Mouse (Mus musculus) fibroblast of lung, adult 2 months (primary cell): ENCODE measurements around the gene Ninl.
"Not testable (repeated sequence)": the region's sequence is repeated elsewhere in the genome, so short reads cannot be mapped to it uniquely, and the experiment has no call there.

Source experiments
- DNase-seq: peaks from one replicate; pipeline ENCODE4 v3.0.0-alpha.2; 2011; ENCODE audit warnings: low read depth

Gene Ninl

DNA sequence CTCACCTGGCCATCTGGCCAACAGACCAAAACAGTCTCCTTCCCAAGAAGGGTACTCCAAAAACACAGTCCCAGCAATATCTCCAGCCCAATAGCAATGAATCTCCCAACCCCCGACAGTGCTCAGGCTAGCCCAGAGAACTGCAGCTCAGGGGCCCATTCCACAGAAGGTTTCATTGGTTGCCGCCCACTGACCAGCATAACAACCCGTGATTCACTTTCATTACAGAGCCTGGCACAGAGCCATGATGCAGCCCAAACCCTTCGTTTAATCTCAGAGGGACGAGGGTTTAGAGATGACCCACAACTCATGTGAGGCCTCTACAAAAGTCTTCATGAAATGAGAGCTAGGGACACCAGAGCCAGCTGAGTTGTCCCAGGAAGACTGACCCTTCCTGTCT lies 90.4 kb downstream of the Ninl start:
- no peak for DNase-seq

GRCm38 (mm10) chr2:150947880-150948611 lies 91.1 kb downstream of the Ninl start:
- DNase-seq, result not testable (repeated sequence)

- DNase-seq, result not testable (repeated sequence)
Measured at GRCm38 (mm10) chr2:150947341-150947740, 91.8 kb downstream of the Ninl start.

DNA sequence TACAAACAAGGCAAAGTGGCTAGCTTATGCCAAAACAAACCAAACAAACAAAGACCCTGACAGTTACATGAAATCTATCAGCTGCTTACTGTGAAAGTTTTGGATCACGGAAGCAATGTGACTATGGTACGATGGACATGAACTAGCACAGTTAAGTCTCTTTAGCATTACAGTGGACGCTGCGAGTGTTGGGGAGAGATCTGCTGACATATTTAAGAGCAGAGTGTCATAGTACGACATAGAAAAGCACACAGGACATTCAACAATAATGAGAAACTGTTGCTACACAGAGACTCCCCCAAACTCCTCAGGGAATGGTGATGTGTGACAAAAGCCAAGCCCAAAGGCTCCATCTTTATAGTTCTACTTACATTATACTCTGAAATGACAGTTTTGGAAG lies 95.2 kb downstream of the Ninl start:
- DNase-seq, result no peak

DNA sequence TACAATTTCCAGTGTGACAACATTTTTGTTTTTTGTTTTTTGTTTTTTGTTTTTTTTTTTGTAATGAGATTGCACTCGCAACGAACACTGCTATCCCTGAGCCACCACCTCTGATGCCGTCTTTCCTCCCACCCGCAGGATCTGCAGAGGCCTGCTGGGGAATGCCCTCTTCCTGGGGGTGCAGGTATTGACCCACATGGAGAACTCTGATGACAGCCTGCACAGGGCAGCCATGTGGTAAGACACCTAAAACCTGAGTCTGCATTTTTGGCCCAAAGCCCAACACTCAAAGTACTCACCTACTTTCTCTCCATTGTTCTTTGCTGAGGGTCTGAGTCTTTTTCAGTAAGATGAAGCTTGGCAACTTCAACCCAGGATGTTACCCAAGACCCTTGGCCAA lies 104.5 kb downstream of the Ninl start:
- DNase-seq, result no peak

- DNase-seq, result no peak
Measured at GRCm38 (mm10) chr2:150933482-150933881, 105.7 kb downstream of the Ninl start.

DNA sequence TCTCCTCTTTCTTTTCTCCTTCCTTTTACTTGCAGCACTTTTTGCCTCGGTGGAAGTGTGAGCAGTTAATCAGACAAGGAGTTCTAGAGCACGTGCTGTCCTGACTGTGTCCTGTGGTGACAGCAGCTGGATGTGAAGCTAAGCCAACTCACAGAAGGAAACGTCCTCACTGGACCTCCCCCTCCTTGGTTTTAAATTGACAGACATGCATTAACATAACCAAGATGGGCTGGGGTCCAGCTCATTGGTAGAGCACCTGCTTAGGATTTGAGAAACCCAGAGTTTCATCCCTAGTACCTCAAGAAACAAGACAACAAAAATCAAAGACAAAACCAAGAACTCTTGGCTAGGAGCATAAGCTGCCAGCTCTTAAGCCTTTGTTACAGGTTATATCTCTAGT lies 108.4 kb downstream of the Ninl start:
- no peak for DNase-seq

GRCm38 (mm10) chr2:150929156-150929555 lies 110.0 kb downstream of the Ninl start:
- DNase-seq, result no peak

DNA sequence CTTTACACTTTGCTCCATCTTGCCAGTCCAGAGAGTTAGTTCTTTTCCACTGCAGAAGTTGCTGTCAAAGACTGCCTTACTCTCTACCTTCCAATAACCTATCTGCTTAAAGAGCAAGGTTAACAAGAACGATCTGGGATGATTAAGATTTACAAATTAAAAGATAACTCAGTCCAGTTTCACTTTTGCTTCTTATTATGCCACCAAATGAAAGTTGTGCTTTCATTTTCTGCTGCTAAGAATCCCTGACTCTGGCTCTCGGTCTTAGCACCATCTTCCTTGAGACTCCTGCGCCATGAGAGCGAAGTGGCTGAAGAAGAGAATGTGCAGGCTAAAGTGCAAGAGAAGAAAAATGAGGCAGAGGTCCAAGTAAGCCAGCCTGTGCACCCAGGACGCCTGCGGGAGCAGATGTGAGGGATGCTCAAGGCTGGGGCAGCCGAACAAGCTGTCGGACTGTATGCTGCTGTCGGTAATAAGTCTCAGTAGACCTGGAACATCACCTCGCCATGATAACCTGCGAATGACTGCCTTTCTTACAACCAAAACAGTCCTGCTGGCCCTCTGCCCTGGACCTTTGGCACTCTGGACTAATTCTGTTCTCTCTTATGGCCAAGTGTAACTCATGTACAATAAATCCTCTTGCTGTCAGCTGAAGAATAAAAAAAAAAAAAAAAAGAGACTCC lies 112.0 kb downstream of the Ninl start:
- no peak for DNase-seq

DNA sequence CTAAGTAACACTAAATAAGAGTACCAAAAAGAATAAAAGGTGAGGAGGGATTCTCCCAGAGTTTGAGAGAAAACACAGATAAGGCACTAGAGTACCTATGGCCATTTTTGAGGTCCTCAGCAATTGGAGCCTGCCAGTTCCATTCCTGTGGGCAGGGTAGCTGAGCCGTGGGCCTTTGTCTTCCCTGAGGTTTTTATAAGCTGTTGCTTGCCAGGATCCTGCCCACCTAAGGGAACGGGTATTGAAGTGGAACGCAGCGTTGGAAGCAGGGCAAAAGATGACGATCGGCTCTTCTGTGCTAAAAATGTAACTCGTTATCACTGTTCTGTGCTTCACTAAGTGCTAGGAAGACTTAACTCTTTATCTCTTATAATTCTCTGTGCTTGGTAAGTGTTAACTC lies 115.7 kb downstream of the Ninl start:
- no peak for DNase-seq

GRCm38 (mm10) chr2:150923026-150923425 lies 116.2 kb downstream of the Ninl start:
- DNase-seq, result no peak

- no peak for DNase-seq
Measured at GRCm38 (mm10) chr2:150922165-150922564, 117.0 kb downstream of the Ninl start.

- no peak for DNase-seq
Measured at GRCm38 (mm10) chr2:150921697-150922096, 117.5 kb downstream of the Ninl start.

GRCm38 (mm10) chr2:150920543-150920942 lies 118.6 kb downstream of the Ninl start:
- DNase-seq, result no peak

GRCm38 (mm10) chr2:150918720-150919119 lies 120.5 kb downstream of the Ninl start:
- no peak for DNase-seq

DNA sequence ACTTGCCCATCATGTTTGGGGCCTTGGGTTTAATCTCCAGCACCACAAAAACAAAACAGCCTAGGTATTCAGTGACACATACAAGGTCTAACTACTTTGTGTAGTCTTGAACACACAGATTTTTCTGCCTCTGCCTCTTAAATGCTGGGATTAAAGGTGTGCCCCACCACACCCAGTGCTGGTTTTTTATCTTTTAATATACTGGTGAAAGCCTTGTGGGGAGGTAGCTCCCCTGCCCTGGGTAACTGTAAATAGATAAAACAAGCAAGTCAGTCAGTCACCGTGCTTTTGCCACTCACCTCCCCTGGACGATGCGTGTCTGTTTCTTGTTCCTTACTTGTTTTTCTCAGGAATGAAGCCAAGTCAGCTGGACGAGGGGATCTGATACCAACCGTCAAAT lies 123.4 kb downstream of the Ninl start:
- DNase-seq, result no peak

GRCm38 (mm10) chr2:150914781-150915515 lies 124.2 kb downstream of the Ninl start:
- DNase-seq, result no peak

- no peak for DNase-seq
Measured at GRCm38 (mm10) chr2:150910295-150910881, 128.8 kb downstream of the Ninl start.

GRCm38 (mm10) chr2:150909429-150910039 lies 129.6 kb downstream of the Ninl start:
- peak; percentile 82 for DNase-seq

GRCm38 (mm10) chr2:150908881-150909280 lies 130.3 kb downstream of the Ninl start:
- not testable (repeated sequence) for DNase-seq

DNA sequence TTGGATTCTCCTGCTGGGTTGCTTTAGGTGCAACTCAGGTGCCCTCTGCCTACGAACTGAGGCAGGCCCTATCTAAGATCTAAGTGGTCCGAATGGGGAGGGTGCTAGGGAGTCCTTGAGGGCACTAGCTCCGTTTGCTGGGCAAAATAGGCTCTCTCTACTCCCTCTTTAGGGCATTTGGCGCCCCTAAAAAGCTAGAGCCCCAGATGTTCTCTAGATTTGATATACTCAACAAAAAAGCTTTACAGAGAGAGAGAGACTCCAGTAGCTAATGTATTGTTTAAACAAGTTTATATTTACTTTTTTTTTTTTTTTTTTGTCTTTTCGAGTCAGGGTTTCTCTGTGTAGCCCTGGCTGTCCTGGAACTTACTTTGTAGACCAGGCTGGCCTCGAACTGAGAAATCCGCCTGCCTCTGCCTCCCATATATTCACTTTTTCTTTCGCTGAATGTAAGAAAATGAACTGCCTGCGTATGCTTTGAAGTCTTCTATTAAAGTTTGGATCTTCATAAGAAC lies 134.2 kb downstream of the Ninl start, which contains the start of gene Gins1:
Gene Gins1 (plus strand): TSS at position 465 of the 515 bp plus-strand sequence.
- DNase-seq, result no peak
